Mouse (Mus musculus): ENCODE results near the gene Vav1.

DNA sequence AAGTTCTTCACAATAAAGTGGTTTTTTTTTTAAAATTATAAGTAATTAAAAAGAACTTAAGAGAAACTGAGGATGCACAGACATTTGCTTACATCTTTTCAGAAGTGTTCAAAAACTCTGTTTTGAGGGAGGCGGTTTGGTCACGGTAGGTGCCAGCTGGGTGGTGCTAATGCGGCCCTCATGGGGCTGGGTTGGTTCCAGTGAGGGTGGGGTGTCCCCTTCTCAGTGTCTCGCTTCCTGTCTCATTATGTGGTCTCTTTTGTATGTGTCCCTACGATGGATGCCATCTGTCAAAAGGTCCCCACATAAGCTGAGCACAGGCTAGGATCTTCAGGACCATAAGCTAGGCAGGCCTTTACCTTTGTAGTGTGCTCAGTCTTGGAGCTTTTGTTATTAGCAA lies 70.2 kb downstream of the Vav1 start:
- TF ChIP-seq CTCF (IDR thresholded peaks at IDR 0.05; ENCODE audit: insufficient read depth, low read length) = no peak
- no peak for TF ChIP-seq POLR2A (IDR thresholded peaks at IDR 0.05; ENCODE audit: borderline replicate concordance, extremely low read depth, low read depth, low read length)
